Mouse (Mus musculus): ENCODE measurements around the gene Sema4d. TPM values are rescaled to one million over a fixed set of nuclear protein-coding genes. Genes with fewer than 3 reads are reported as not detected.
A peak's percentile ranks its signal among the peaks of the same experiment; 100 is the strongest.

Gene Sema4d
- polyA plus RNA-seq, 2 experiments: 6.8 to 8.5 TPM

DNA sequence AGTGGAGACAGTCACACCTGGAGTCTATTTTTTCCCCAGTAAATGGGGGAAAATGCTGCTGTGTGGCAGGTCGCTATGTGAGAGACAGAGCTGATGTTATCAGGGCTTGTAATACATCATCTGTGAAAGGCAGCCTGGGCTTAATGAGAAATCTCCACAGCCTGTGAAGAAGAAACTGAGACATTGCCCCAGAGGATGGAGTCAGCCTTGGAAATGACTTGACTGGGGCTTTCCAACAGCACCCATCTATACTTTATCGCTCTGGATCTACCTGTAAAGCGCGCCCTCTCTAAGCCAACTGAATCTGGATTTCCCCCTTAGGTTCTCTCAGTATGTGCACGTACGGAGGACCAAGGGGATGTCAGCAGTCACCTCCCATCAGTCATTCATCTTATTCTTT is 21.1 kb upstream of the Sema4d start:
- DNase-seq (ENCODE audit: low spot score): no peak
- Histone ChIP-seq H3K9ac (ENCODE audit: low read depth, low read length, severe bottlenecking) (no peak overlapping the region), H3K27me3 (ENCODE audit: control insufficient read depth, insufficient read depth, low read length) (no peaks in the 10 kb centered on the region), H3K9me3 (ENCODE audit: control insufficient read depth, low read length) (no peaks in the 10 kb centered on the region), H3K4me1 (ENCODE audit: control insufficient read depth, insufficient read depth, low read length) (no peaks in the 10 kb centered on the region), H3K4me2 (replicated peaks; ENCODE audit: low read depth, low read length, severe bottlenecking) (no peak overlapping the region), H3K27ac (replicated peaks; ENCODE audit: low read depth, low read length) (no peak overlapping the region), H3K36me3 (ENCODE audit: control insufficient read depth, insufficient read depth, low read length) (no peaks in the 10 kb centered on the region), H3K4me3 (replicated peaks; ENCODE audit: low read length) (no peak overlapping the region)
- ATAC-seq (ENCODE audit: low FRiP score, low read depth): no peak
- 82% methylated on average over 6 of the region's 6 CpGs for WGBS
- no peak for TF ChIP-seq POLR2A (IDR thresholded peaks at IDR 0.05; ENCODE audit: borderline replicate concordance, extremely low read depth, insufficient read depth, insufficient read length)

DNA sequence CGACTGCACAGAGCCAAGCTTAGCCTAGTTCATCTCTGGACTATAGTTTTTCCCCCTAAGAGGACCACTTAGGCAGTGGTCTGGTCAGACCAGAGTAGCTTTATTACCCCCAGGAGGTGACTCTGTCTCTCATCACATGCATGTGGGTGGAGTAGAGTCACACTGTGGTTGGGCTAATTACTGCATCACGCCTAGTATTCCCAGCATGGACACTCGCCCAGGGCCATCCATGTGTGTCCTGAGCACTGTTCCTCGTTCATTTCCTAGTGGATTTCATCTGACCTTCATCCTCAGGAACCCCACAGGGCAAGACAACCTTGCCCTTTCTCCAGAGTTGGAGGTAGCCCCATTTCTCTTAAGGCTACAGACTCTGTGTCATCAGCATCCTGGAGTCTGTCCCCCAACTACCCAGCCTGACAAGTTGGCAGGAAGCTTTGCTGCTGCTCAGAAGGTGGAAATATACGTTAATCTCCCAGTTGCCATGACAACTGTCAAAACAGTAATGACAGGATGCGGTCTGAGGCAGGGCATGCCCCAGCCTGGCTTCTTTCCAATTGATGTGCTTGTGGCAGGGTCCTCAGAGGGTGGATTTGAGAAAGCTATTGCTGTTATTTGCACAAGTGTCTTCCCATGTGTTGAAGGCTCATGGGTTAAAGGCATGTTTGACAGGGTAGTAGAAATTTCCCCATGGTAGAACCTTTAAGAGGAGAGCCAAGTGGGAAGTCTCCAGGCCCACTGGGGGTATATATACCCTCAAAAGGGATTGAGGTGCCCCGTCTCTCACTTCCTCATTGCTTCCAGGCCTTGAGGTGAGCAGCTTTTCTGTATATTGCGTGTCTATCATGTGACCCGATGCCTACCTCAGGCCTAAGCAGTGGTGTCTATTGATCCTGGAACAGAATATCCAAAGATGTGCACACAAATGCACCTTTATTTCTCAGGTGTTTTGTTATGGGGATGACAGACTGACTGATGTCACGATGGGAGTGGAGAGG is 20.4 kb upstream of the Sema4d start:
- H3K4me2 ChIP-seq (replicated peaks; ENCODE audit: low read depth, low read length, severe bottlenecking): no peak overlapping the region
- no peaks in the 10 kb centered on the region for H3K27me3 ChIP-seq (ENCODE audit: control insufficient read depth, insufficient read depth, low read length)
- H3K27ac ChIP-seq (replicated peaks; ENCODE audit: low read depth, low read length): no peak overlapping the region
- ATAC-seq (ENCODE audit: low FRiP score, low read depth): no peak
- TF ChIP-seq POLR2A (IDR thresholded peaks at IDR 0.05; ENCODE audit: borderline replicate concordance, extremely low read depth, insufficient read depth, insufficient read length): no peak
- no peaks in the 10 kb centered on the region for H3K36me3 ChIP-seq (ENCODE audit: control insufficient read depth, insufficient read depth, low read length)
- no peak overlapping the region for H3K4me3 ChIP-seq (replicated peaks; ENCODE audit: low read length)
- H3K9ac ChIP-seq (ENCODE audit: low read depth, low read length, severe bottlenecking): no peak overlapping the region
- no peaks in the 10 kb centered on the region for H3K9me3 ChIP-seq (ENCODE audit: control insufficient read depth, low read length)
- no peaks in the 10 kb centered on the region for H3K4me1 ChIP-seq (ENCODE audit: control insufficient read depth, insufficient read depth, low read length)
- DNase-seq (ENCODE audit: low spot score): peak; percentile 57
- 45% methylated on average over 10 of the region's 10 CpGs for WGBS

DNA sequence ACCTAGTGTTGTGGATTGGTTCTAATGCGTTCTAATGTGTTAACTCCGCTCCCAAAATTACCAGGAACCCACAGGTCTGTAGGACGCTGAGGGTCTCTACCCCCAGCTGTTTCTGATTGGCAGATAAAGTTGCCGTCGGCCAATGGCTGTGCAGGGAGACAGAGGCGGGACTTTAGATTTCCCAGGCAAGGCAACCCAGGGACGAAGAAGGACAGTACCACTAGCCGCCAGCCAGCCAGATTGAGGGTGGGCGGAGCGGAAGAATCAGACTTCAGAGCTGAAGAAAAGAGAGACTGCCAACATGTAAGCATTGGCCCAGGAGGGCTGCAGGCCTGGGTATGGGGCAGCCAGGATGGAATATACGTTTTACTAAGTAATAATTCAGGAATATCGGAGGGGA is 14.6 kb upstream of the Sema4d start:
- no peak for TF ChIP-seq POLR2A (IDR thresholded peaks at IDR 0.05; ENCODE audit: borderline replicate concordance, extremely low read depth, insufficient read depth, insufficient read length)
- WGBS: 34% methylated on average over 12 of the region's 12 CpGs
- no peak overlapping the region for H3K27ac ChIP-seq (replicated peaks; ENCODE audit: low read depth, low read length)
- no peaks in the 10 kb centered on the region for H3K36me3 ChIP-seq (ENCODE audit: control insufficient read depth, insufficient read depth, low read length)
- H3K9ac ChIP-seq (ENCODE audit: low read depth, low read length, severe bottlenecking): no peak overlapping the region
- H3K27me3 ChIP-seq (ENCODE audit: control insufficient read depth, insufficient read depth, low read length): no peaks in the 10 kb centered on the region
- no peak overlapping the region for H3K4me3 ChIP-seq (replicated peaks; ENCODE audit: low read length)
- H3K9me3 ChIP-seq (ENCODE audit: control insufficient read depth, low read length): no peaks in the 10 kb centered on the region
- ATAC-seq (ENCODE audit: low FRiP score, low read depth): no peak; the same call in 1 of the 2 replicates
- no peak for DNase-seq (ENCODE audit: low spot score)
- no peaks in the 10 kb centered on the region for H3K4me1 ChIP-seq (ENCODE audit: control insufficient read depth, insufficient read depth, low read length)
- H3K4me2 ChIP-seq (replicated peaks; ENCODE audit: low read depth, low read length, severe bottlenecking): peak overlapping the region; percentile 13; the same call in 1 of the 2 replicates

DNA sequence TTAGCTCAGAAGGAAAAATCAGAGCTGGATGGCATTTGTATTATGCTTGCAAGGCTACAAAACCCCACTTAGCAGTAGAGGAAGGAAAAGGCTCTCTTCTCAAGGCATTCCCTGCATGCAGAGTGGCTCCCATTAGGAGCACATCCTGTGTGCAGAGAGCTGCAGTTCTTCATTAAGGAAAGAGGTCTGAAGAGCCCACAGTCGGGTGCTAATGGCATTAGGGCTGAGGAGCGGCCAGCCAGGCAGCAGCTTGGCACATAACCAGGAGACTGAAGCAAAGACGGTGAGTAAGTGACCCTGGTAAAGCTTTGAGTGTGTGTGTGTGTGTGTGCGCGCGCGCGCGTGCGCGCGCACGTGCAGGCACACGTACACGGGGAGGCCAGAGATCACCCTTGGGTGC is 12.7 kb upstream of the Sema4d start:
- WGBS: 79% methylated on average over 15 of the region's 15 CpGs
- Histone ChIP-seq H3K4me2 (replicated peaks; ENCODE audit: low read depth, low read length, severe bottlenecking) (no peak overlapping the region), H3K4me1 (ENCODE audit: control insufficient read depth, insufficient read depth, low read length) (no peaks in the 10 kb centered on the region), H3K27ac (replicated peaks; ENCODE audit: low read depth, low read length) (no peak overlapping the region), H3K4me3 (replicated peaks; ENCODE audit: low read length) (no peak overlapping the region), H3K9ac (ENCODE audit: low read depth, low read length, severe bottlenecking) (no peak overlapping the region), H3K27me3 (ENCODE audit: control insufficient read depth, insufficient read depth, low read length) (no peaks in the 10 kb centered on the region), H3K9me3 (ENCODE audit: control insufficient read depth, low read length) (no peaks in the 10 kb centered on the region), H3K36me3 (ENCODE audit: control insufficient read depth, insufficient read depth, low read length) (no peaks in the 10 kb centered on the region)
- TF ChIP-seq POLR2A (IDR thresholded peaks at IDR 0.05; ENCODE audit: borderline replicate concordance, extremely low read depth, insufficient read depth, insufficient read length): no peak
- DNase-seq (ENCODE audit: low spot score) (no peak), ATAC-seq (ENCODE audit: low FRiP score, low read depth) (no peak)

DNA sequence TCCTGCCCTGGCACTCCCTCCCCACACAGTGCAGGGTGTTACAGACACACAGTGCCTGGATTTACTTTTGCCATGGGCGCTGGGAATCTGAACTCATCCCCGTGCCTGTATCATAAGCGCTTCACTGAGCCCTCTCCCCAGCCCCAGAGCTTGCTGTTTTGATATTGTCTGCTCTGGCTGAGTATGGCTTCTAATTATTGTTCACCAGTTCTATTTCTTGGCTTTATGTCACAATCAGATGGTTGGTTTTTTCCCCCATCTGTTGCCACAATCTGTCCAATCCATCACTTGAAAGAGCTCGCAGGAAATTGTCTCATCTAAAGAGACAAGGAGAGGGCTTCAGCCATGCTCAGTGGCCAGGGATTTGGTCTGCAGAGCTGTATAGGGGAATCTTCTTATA is 12.1 kb upstream of the Sema4d start:
- Histone ChIP-seq H3K36me3 (ENCODE audit: control insufficient read depth, insufficient read depth, low read length) (no peaks in the 10 kb centered on the region), H3K9me3 (ENCODE audit: control insufficient read depth, low read length) (no peaks in the 10 kb centered on the region), H3K4me3 (replicated peaks; ENCODE audit: low read length) (no peak overlapping the region), H3K9ac (ENCODE audit: low read depth, low read length, severe bottlenecking) (no peak overlapping the region), H3K27me3 (ENCODE audit: control insufficient read depth, insufficient read depth, low read length) (no peaks in the 10 kb centered on the region), H3K4me2 (replicated peaks; ENCODE audit: low read depth, low read length, severe bottlenecking) (no peak overlapping the region), H3K4me1 (ENCODE audit: control insufficient read depth, insufficient read depth, low read length) (no peaks in the 10 kb centered on the region), H3K27ac (replicated peaks; ENCODE audit: low read depth, low read length) (no peak overlapping the region)
- DNase-seq (ENCODE audit: low spot score): no peak
- WGBS: 67% methylated on average over 4 of the region's 4 CpGs
- no peak for ATAC-seq (ENCODE audit: low FRiP score, low read depth)
- TF ChIP-seq POLR2A (IDR thresholded peaks at IDR 0.05; ENCODE audit: borderline replicate concordance, extremely low read depth, insufficient read depth, insufficient read length): no peak
